Mouse (Mus musculus): ENCODE results near the gene Llgl2.
A peak's percentile ranks its signal among the peaks of the same experiment; 100 is the strongest.

DNA sequence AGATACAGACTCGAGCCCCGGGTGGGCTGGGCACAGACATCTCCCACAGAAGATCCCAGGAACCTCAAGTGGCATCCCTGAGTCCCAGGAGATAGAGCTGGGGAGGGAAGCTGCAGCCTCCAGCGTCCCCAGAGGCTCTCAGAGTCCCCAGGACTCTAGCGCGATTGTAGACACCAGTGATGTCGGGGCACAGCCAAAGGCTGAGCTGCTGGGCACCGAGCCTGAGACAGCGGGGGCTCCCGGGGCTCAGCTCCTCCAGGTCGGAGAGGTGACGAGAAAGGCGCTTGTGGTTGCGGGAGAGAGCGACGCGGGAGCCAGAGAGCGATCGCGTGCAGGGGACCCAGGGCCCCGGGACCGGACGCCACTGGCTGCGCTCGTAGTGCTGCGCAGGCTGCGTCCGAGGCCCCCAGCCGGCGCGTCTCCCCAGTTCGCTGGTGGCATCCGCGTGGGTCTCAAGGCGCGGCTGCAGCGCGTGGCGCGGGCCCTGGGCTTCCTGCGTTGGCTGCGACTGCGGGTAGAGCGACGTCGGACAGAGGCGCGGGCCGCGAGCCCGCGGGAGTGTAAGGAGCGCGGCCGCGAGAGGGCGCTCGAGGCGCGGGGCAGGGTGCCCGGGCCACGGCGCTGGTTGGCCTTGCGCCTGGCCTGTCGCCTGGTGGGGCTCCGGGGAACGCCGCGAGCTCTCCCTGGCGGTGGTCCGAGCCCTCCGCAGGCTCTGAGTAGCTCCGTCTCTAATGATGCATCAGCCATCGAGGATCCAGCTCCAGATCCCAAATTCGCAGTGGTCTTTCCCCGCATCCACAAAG lies 35.5 kb downstream of the Llgl2 start:
- TF ChIP-seq CTCF (IDR thresholded peaks at IDR 0.05; ENCODE audit: extremely low read depth, insufficient read length, insufficient replicate concordance, low read depth, low read length): peak; percentile 89
- TF ChIP-seq POLR2A (IDR thresholded peaks at IDR 0.05; ENCODE audit: low read depth, low read length): no peak
